Mouse (Mus musculus): ENCODE measurements around the gene Prpf4b.

DNA sequence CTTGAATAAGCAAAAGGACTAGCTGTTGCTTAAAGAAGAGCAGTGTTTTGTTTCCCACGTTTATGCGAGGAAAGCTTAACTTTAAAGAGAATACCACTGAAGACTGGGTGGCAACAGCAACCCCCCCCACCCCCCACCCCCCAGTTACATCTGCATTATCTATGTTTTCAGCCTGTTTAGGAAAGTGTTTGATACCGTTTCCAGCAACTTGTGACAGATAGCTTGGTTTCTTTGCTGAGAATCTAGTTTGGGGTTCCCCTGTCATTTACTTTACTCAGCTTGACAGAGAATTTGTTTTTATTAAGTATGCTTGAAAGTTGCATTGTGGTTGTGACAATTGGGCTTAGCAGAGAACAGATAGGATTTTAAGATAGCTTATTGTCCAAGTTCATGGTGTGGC, 1.4 kb downstream of the Prpf4b start:
- no peak for TF ChIP-seq CTCF (IDR thresholded peaks at IDR 0.05; ENCODE audit: extremely low read depth, insufficient read length, insufficient replicate concordance, low read depth, low read length)
- TF ChIP-seq POLR2A (IDR thresholded peaks at IDR 0.05; ENCODE audit: low read depth, low read length), result no peak
